Mouse (Mus musculus) hindbrain, embryonic 16.5 days (tissue): ENCODE measurements around the gene Ddx1. TPM values are rescaled to one million over a fixed set of nuclear protein-coding genes. Genes with fewer than 3 reads are reported as not detected.
A peak's percentile ranks its signal among the peaks of the same experiment; 100 is the strongest.

Source experiments
- ATAC-seq: fragments of 200-750 bp; cut with Nextera tagmentation; 2 replicates; pipeline ENCODE4 v1.8.0; 2017; ENCODE audit warnings: moderate TSS enrichment, moderate library complexity
- H3K27ac ChIP-seq: fragments of 300-500 bp; sonication (generic); 2 replicates; pipeline ENCODE4 v1.5.1; 2014; ENCODE audit warnings: low read depth, mild to moderate bottlenecking, control low read depth, low read length, moderate library complexity
- H3K27me3 ChIP-seq: fragments of 300-500 bp; sonication (generic); replicated peaks from 2 replicates; pipeline ENCODE4 v1.6.1; 2014; ENCODE audit warnings: low read length; ENCODE audit not compliant: control insufficient read depth, insufficient read depth
- H3K36me3 ChIP-seq: fragments of 300-500 bp; sonication (generic); 2 replicates; pipeline ENCODE4 v1.6.1; 2014; ENCODE audit warnings: mild to moderate bottlenecking, low read length, moderate library complexity, mixed read lengths; ENCODE audit not compliant: control insufficient read depth, insufficient read depth
- H3K4me1 ChIP-seq: fragments of 300-500 bp; sonication (generic); 2 replicates; pipeline ENCODE4 v1.6.1; 2014; ENCODE audit warnings: low read depth, low read length; ENCODE audit not compliant: control insufficient read depth, insufficient read depth
- H3K4me2 ChIP-seq: fragments of 300-500 bp; sonication (generic); 2 replicates; pipeline ENCODE4 v1.6.1; 2014; ENCODE audit warnings: mild to moderate bottlenecking, low read length, control low read depth, moderate library complexity
- H3K4me3 ChIP-seq: fragments of 300-500 bp; sonication (generic); 2 replicates; pipeline ENCODE4 v1.5.1; 2014; ENCODE audit warnings: mild to moderate bottlenecking, low read length, control low read depth, moderate library complexity
- H3K9ac ChIP-seq: fragments of 300-500 bp; sonication (generic); 2 replicates; pipeline ENCODE4 v1.6.1; 2014; ENCODE audit warnings: low read depth, mild to moderate bottlenecking, control low read depth, low read length, moderate library complexity
- H3K9me3 ChIP-seq: fragments of 300-500 bp; sonication (generic); 2 replicates; pipeline ENCODE4 v1.6.1; 2014; ENCODE audit warnings: mild to moderate bottlenecking, low read length, moderate library complexity; ENCODE audit not compliant: control insufficient read depth
- WGBS: fragments of 180-500 bp; shearing (Covaris S2); extraction: QIAGEN DNeasy Blood & Tissue Kit; methylation state at CpG from one replicate; pipeline ENCODE4 v1.1.7; 2014; 5-methylcytosine and 5-hydroxymethylcytosine counted together
- polyA plus RNA-seq: library from polyadenylated mRNA; unstranded; fragments of >200 nt; fragmentation: Nextera tagmentation; extraction: Ambion mirVana; gene quantifications from 2 replicates; pipeline ENCODE4 v1.2.1, GENCODE M21; 2015

The Ddx1 gene
- polyA plus RNA-seq, result 136 and 148 TPM in 2 replicates

GRCm38 (mm10) chr12:13248691-13249572 lies at the start of gene Ddx1:
Gene Ddx1 (minus strand): TSS chr12:13249213.
- Histone ChIP-seq H3K4me3 (peak within 1 kb of the TSS; percentile 89), H3K4me1 (peaks cover 4% of the 10 kb centered on the region; the same call in 1 of the 2 replicates), H3K9ac (peak within 1 kb of the TSS; percentile 97), H3K4me2 (peak within 1 kb of the TSS; percentile 62), H3K9me3 (no peaks in the 10 kb centered on the region), H3K27ac (peak within 1 kb of the TSS; percentile 86), H3K27me3 (no peaks in the 10 kb centered on the region), H3K36me3 (0 out of 2 replicates have a peak, but pooled peaks cover 3% of the 10 kb centered on the region)
- peak; percentile 96 for ATAC-seq
- 3% methylated on average over 53 of the region's 59 CpGs for WGBS

DNA sequence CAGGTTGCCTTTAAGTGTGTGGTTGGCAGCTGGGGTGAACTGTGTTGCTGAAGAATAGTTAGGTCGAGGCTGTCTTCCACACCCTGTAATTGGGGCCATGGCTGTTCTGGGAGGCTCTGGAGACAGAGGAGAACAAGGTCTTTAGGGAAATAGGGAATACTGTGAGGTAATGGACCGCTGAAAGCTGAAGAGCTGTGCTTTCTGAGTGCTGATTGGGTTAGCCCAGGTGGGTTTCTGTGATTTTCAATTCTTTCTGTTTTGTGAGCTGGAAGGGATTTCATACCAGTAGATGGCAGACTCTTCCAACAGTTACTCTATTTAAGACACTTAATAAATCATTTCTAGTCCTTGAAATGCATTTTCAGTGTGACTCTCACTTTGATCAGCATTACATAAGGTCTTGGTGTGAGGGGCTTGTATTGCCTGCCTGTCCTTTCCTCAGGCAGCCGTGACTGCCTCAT lies 44.4 kb upstream of the Ddx1 start:
- WGBS, result 53% methylated on average over 3 of the region's 3 CpGs
- Histone ChIP-seq H3K4me2 (no peak overlapping the region), H3K36me3 (peaks cover 2% of the 10 kb centered on the region; the same call in 1 of the 2 replicates), H3K9me3 (no peaks in the 10 kb centered on the region), H3K27me3 (no peaks in the 10 kb centered on the region), H3K9ac (no peak overlapping the region), H3K4me1 (no peaks in the 10 kb centered on the region), H3K4me3 (no peak overlapping the region), H3K27ac (no peak overlapping the region)
- ATAC-seq, result peak; percentile 62

GRCm38 (mm10) chr12:13291453-13291852 lies 42.4 kb upstream of the Ddx1 start:
- WGBS, result 82% methylated on average over 2 of the region's 2 CpGs
- no peak for ATAC-seq

GRCm38 (mm10) chr12:13269570-13270390 lies 20.8 kb upstream of the Ddx1 start:
- Histone ChIP-seq H3K27ac (peak overlapping the region; percentile 74; the same call in 1 of the 2 replicates), H3K4me3 (peak overlapping the region; percentile 90), H3K4me1 (peaks cover 15% of the 10 kb centered on the region), H3K27me3 (no peaks in the 10 kb centered on the region), H3K9me3 (no peaks in the 10 kb centered on the region), H3K36me3 (peaks cover 4% of the 10 kb centered on the region; the same call in 1 of the 2 replicates), H3K4me2 (peak overlapping the region; percentile 58), H3K9ac (peak overlapping the region; percentile 83)
- peak; percentile 52 for ATAC-seq
- WGBS, result 43% methylated on average over 16 of the region's 16 CpGs

More at GRCm38 (mm10) chr12:13291453-13291852, 42.4 kb upstream of the Ddx1 start:
- Histone ChIP-seq H3K4me3 (no peak overlapping the region), H3K4me1 (no peaks in the 10 kb centered on the region), H3K4me2 (no peak overlapping the region), H3K27ac (no peak overlapping the region), H3K9ac (no peak overlapping the region), H3K36me3 (peaks cover 2% of the 10 kb centered on the region; the same call in 1 of the 2 replicates), H3K27me3 (no peaks in the 10 kb centered on the region), H3K9me3 (no peaks in the 10 kb centered on the region)

DNA sequence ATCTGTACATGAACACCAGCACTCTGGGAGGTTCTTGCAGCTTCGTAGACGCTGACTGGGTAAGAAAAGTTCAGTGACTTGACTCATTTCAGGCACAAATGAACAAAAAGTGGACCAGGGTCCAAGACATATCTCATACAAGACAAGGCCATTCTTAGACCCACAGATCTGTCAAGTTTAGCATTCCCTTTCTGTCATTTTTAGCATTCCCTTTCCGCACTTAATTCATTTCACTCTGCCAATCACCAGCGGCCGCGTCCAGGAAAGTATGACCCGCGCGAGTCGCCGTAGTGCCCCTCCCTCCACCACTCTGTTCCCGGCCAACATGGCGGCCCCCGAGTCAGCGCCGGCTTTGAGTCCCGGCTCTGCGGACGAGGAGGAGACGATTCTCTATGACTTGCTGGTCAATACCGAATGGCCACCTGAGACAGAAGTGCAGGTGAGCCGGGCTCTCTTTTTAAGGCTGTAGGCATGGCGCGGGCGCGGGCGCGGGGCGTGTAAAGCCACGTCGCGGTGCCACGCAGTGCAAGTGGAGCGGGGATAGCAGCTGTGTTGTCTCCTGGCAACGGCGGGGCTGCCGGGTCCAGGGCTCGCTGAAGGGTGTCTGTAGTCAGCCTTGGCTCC lies 19.9 kb upstream of the Ddx1 start, which contains the start of gene Nbas:
TSS of gene Nbas (plus strand) at position 308 of the 624 bp plus-strand sequence.
- peaks cover 15% of the 10 kb centered on the region for H3K4me1 ChIP-seq
- peak within 1 kb of the TSS; percentile 58 for H3K4me2 ChIP-seq
- ATAC-seq, result peak; percentile 97
- peak within 1 kb of the TSS; percentile 90 for H3K4me3 ChIP-seq
- no peaks in the 10 kb centered on the region for H3K27me3 ChIP-seq
- H3K9me3 ChIP-seq, result no peaks in the 10 kb centered on the region
- peak within 1 kb of the TSS; percentile 74 for H3K27ac ChIP-seq
- peaks cover under 1% of the 10 kb centered on the region; the same call in 1 of the 2 replicates for H3K36me3 ChIP-seq
- 2% methylated on average over 38 of the region's 38 CpGs for WGBS
- H3K9ac ChIP-seq, result peak within 1 kb of the TSS; percentile 83

GRCm38 (mm10) chr12:13268412-13268811 lies 19.4 kb upstream of the Ddx1 start:
- Histone ChIP-seq H3K27me3 (no peaks in the 10 kb centered on the region), H3K27ac (no peak overlapping the region), H3K9ac (peak overlapping the region; percentile 36), H3K36me3 (no peaks in the 10 kb centered on the region), H3K4me1 (peaks cover 15% of the 10 kb centered on the region), H3K9me3 (no peaks in the 10 kb centered on the region), H3K4me2 (peak overlapping the region; percentile 58), H3K4me3 (peak overlapping the region; percentile 90)
- ATAC-seq, result peak; percentile 34
- 52% methylated on average over 3 of the region's 3 CpGs for WGBS

DNA sequence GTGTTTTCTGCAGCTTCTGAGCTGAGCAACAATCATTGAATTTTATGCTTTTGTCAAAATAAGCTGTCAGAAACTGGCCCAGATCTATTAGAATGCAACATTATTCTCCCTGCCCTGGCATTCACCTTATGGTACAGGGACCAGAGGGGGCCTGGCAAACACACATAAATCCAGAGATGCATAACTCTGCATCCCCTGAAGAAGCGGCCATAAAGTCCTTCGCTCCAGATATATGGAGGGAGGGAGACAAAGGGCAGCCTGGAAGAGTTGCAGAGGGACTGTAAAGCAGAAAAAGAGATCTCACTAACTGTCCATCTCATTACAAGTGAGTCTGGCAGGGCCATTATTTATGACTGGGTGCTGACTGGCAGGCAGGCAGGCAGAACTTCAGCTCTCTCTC lies 6.7 kb upstream of the Ddx1 start:
- no peaks in the 10 kb centered on the region for H3K9me3 ChIP-seq
- no peak overlapping the region; the same call in 1 of the 2 replicates for H3K9ac ChIP-seq
- WGBS, result 84% methylated on average over 2 of the region's 2 CpGs
- H3K27me3 ChIP-seq, result no peaks in the 10 kb centered on the region
- H3K4me3 ChIP-seq, result no peak overlapping the region
- ATAC-seq, result no peak
- no peak overlapping the region for H3K27ac ChIP-seq
- H3K36me3 ChIP-seq, result no peaks in the 10 kb centered on the region
- no peak overlapping the region for H3K4me2 ChIP-seq
- no peaks in the 10 kb centered on the region for H3K4me1 ChIP-seq

DNA sequence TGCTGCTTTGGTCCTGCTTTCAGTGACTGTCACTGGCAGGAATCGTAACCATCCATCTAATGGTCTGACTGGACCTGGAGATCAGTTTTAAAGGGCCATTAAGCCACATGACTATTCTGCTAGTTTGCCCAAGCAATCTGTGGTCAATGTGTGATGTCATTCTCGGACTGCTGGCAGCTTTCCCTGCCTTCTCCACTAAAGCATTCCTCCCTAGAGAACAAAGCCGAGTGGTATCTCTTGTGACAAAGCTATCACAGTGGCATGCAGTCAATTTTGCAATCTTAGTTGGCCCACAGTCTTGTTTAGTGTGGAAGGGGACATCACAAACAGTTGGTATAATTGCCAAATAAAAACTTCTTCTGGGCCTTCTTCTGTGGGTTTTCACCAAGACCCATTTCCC lies 6.1 kb upstream of the Ddx1 start:
- H3K4me3 ChIP-seq, result no peak overlapping the region
- no peak for ATAC-seq
- H3K36me3 ChIP-seq, result no peaks in the 10 kb centered on the region
- no peaks in the 10 kb centered on the region for H3K4me1 ChIP-seq
- H3K9ac ChIP-seq, result no peak overlapping the region
- H3K27me3 ChIP-seq, result no peaks in the 10 kb centered on the region
- 45% methylated on average over 3 of the region's 3 CpGs for WGBS
- no peak overlapping the region for H3K27ac ChIP-seq
- no peak overlapping the region for H3K4me2 ChIP-seq
- H3K9me3 ChIP-seq, result no peaks in the 10 kb centered on the region
